Mouse (Mus musculus): ENCODE data around the gene Ppp1r15a. TPM values are rescaled to one million over a fixed set of nuclear protein-coding genes. Genes with fewer than 3 reads are reported as not detected.

Gene Ppp1r15a
- polyA plus RNA-seq, 1 experiment: 356 TPM

- no peak overlapping the region for H3K4me3 ChIP-seq (replicated peaks; ENCODE audit: control insufficient read depth, low read depth, low read length)
- TF ChIP-seq CTCF (IDR thresholded peaks at IDR 0.05; ENCODE audit: control insufficient read depth, insufficient read depth, low read length): no peak
- no peak for TF ChIP-seq POLR2A (IDR thresholded peaks at IDR 0.05; ENCODE audit: borderline replicate concordance, control insufficient read depth, low read depth, low read length)
- WGBS: 41% methylated on average over 6 of the region's 6 CpGs
- no peak overlapping the region for H3K27ac ChIP-seq (ENCODE audit: control insufficient read depth, insufficient read depth, low read depth, low read length, poor library complexity)
- no peaks in the 10 kb centered on the region; the same call in none of the 2 replicates for H3K4me1 ChIP-seq (ENCODE audit: control insufficient read depth, insufficient read depth, low read length)
Measured at GRCm38 (mm10) chr7:45558907-45559306, 32.8 kb upstream of the Ppp1r15a start.

GRCm38 (mm10) chr7:45555787-45556186 lies 29.7 kb upstream of the Ppp1r15a start:
- Histone ChIP-seq H3K4me3 (replicated peaks; ENCODE audit: control insufficient read depth, low read depth, low read length) (no peak overlapping the region), H3K4me1 (ENCODE audit: control insufficient read depth, insufficient read depth, low read length) (no peaks in the 10 kb centered on the region; the same call in none of the 2 replicates), H3K27ac (ENCODE audit: control insufficient read depth, insufficient read depth, low read depth, low read length, poor library complexity) (no peak overlapping the region)
- TF ChIP-seq CTCF (IDR thresholded peaks at IDR 0.05; ENCODE audit: control insufficient read depth, insufficient read depth, low read length): peak; percentile 89
- no peak for TF ChIP-seq POLR2A (IDR thresholded peaks at IDR 0.05; ENCODE audit: borderline replicate concordance, control insufficient read depth, low read depth, low read length)
- 27% methylated on average over 8 of the region's 8 CpGs for WGBS

- 83% methylated on average over 8 of the region's 8 CpGs for WGBS
- Histone ChIP-seq H3K4me3 (replicated peaks; ENCODE audit: control insufficient read depth, low read depth, low read length) (no peak within 1 kb of the TSS), H3K4me1 (ENCODE audit: control insufficient read depth, insufficient read depth, low read length) (no peaks in the 10 kb centered on the region), H3K27ac (ENCODE audit: control insufficient read depth, insufficient read depth, low read depth, low read length, poor library complexity) (no peak within 1 kb of the TSS)
- no peak for TF ChIP-seq CTCF (IDR thresholded peaks at IDR 0.05; ENCODE audit: control insufficient read depth, insufficient read depth, low read length)
- no peak for TF ChIP-seq POLR2A (IDR thresholded peaks at IDR 0.05; ENCODE audit: borderline replicate concordance, control insufficient read depth, low read depth, low read length)
Measured at GRCm38 (mm10) chr7:45554744-45555143, 28.7 kb upstream of the Ppp1r15a start, which contains the start of gene Hsd17b14. TSS of gene Hsd17b14 (plus strand) at chr7:45554893.

- WGBS: 86% methylated on average over 2 of the region's 2 CpGs
- Histone ChIP-seq H3K27ac (ENCODE audit: control insufficient read depth, insufficient read depth, low read depth, low read length, poor library complexity) (no peak overlapping the region), H3K4me3 (replicated peaks; ENCODE audit: control insufficient read depth, low read depth, low read length) (no peak overlapping the region), H3K4me1 (ENCODE audit: control insufficient read depth, insufficient read depth, low read length) (no peaks in the 10 kb centered on the region)
- TF ChIP-seq CTCF (IDR thresholded peaks at IDR 0.05; ENCODE audit: control insufficient read depth, insufficient read depth, low read length) (no peak), POLR2A (IDR thresholded peaks at IDR 0.05; ENCODE audit: borderline replicate concordance, control insufficient read depth, low read depth, low read length) (no peak)
Measured at GRCm38 (mm10) chr7:45553990-45554389, 27.9 kb upstream of the Ppp1r15a start.

GRCm38 (mm10) chr7:45553519-45553918 lies 27.5 kb upstream of the Ppp1r15a start:
- H3K4me3 ChIP-seq (replicated peaks; ENCODE audit: control insufficient read depth, low read depth, low read length): no peak overlapping the region
- no peaks in the 10 kb centered on the region for H3K4me1 ChIP-seq (ENCODE audit: control insufficient read depth, insufficient read depth, low read length)
- 78% methylated on average over 8 of the region's 8 CpGs for WGBS
- no peak overlapping the region for H3K27ac ChIP-seq (ENCODE audit: control insufficient read depth, insufficient read depth, low read depth, low read length, poor library complexity)
- no peak for TF ChIP-seq CTCF (IDR thresholded peaks at IDR 0.05; ENCODE audit: control insufficient read depth, insufficient read depth, low read length)
- TF ChIP-seq POLR2A (IDR thresholded peaks at IDR 0.05; ENCODE audit: borderline replicate concordance, control insufficient read depth, low read depth, low read length): no peak

- TF ChIP-seq CTCF (IDR thresholded peaks at IDR 0.05; ENCODE audit: control insufficient read depth, insufficient read depth, low read length) (no peak), POLR2A (IDR thresholded peaks at IDR 0.05; ENCODE audit: borderline replicate concordance, control insufficient read depth, low read depth, low read length) (no peak)
- H3K4me1 ChIP-seq (ENCODE audit: control insufficient read depth, insufficient read depth, low read length): no peaks in the 10 kb centered on the region
- WGBS: 78% methylated on average over 8 of the region's 8 CpGs
- H3K27ac ChIP-seq (ENCODE audit: control insufficient read depth, insufficient read depth, low read depth, low read length, poor library complexity): no peak overlapping the region
- H3K4me3 ChIP-seq (replicated peaks; ENCODE audit: control insufficient read depth, low read depth, low read length): no peak overlapping the region
Measured at GRCm38 (mm10) chr7:45551512-45551883, 25.4 kb upstream of the Ppp1r15a start.

GRCm38 (mm10) chr7:45550821-45551511 lies 24.9 kb upstream of the Ppp1r15a start:
- TF ChIP-seq POLR2A (IDR thresholded peaks at IDR 0.05; ENCODE audit: borderline replicate concordance, control insufficient read depth, low read depth, low read length) (no peak), CTCF (IDR thresholded peaks at IDR 0.05; ENCODE audit: control insufficient read depth, insufficient read depth, low read length) (no peak)
- WGBS: 80% methylated on average over 11 of the region's 11 CpGs
- no peak overlapping the region for H3K27ac ChIP-seq (ENCODE audit: control insufficient read depth, insufficient read depth, low read depth, low read length, poor library complexity)
- no peak overlapping the region for H3K4me3 ChIP-seq (replicated peaks; ENCODE audit: control insufficient read depth, low read depth, low read length)
- no peaks in the 10 kb centered on the region for H3K4me1 ChIP-seq (ENCODE audit: control insufficient read depth, insufficient read depth, low read length)

GRCm38 (mm10) chr7:45549641-45550436 lies 23.8 kb upstream of the Ppp1r15a start:
- 85% methylated on average over 16 of the region's 16 CpGs for WGBS

More at GRCm38 (mm10) chr7:45549641-45550436, 23.8 kb upstream of the Ppp1r15a start:
- no peak for TF ChIP-seq CTCF (IDR thresholded peaks at IDR 0.05; ENCODE audit: control insufficient read depth, insufficient read depth, low read length)
- TF ChIP-seq POLR2A (IDR thresholded peaks at IDR 0.05; ENCODE audit: borderline replicate concordance, control insufficient read depth, low read depth, low read length): no peak
- Histone ChIP-seq H3K27ac (ENCODE audit: control insufficient read depth, insufficient read depth, low read depth, low read length, poor library complexity) (no peak overlapping the region), H3K4me3 (replicated peaks; ENCODE audit: control insufficient read depth, low read depth, low read length) (no peak overlapping the region), H3K4me1 (ENCODE audit: control insufficient read depth, insufficient read depth, low read length) (no peaks in the 10 kb centered on the region)
